Mouse (Mus musculus): ENCODE results near the gene 1810055G02Rik. TPM values are rescaled to one million over a fixed set of nuclear protein-coding genes. Genes with fewer than 3 reads are reported as not detected.

Gene 1810055G02Rik
- polyA plus RNA-seq, 1 experiment from 2014 or later = 238 TPM

DNA sequence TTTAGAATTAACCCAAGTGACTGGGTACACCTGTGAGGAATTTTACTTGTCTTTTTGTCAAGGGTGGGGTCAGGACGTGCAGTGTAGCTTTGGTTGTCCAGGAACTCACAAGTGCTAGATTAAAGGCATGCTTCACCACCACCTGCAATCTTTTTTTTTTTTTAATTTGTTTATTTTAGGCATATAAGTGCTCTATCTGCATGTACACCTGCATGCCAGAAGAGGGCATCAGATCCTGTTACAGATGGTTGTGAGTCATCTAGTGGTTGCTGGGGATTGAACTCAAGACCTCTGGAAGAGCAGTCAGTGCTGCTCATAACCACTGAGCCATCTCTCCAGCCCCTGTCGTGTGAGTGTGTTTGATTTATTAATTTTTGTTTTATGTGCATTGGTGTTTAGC, 20.8 kb downstream of the 1810055G02Rik start:
- TF ChIP-seq CTCF (IDR thresholded peaks at IDR 0.05; ENCODE audit: low read depth) = no peak; the same call in 1 of the 2 replicates
- no peak overlapping the region for H3K4me2 ChIP-seq (replicated peaks; ENCODE audit: low read depth)
- no peaks in the 10 kb centered on the region for H3K4me1 ChIP-seq (replicated peaks; ENCODE audit: control insufficient read depth, insufficient read depth, low read length)
- no peak overlapping the region for H3K9ac ChIP-seq (ENCODE audit: low read depth, low read length)
- no peak for ATAC-seq
- 68% methylated on average over 2 of the region's 2 CpGs for WGBS
- no peaks in the 10 kb centered on the region for H3K27me3 ChIP-seq (replicated peaks; ENCODE audit: control insufficient read depth, insufficient read depth, low read length)
- no peaks in the 10 kb centered on the region for H3K9me3 ChIP-seq (ENCODE audit: control insufficient read depth)
- H3K36me3 ChIP-seq (ENCODE audit: control insufficient read depth, insufficient read depth) = no peaks in the 10 kb centered on the region
- no peak overlapping the region for H3K27ac ChIP-seq (ENCODE audit: low read depth, low read length)
- no peak overlapping the region for H3K4me3 ChIP-seq (ENCODE audit: low read depth, low read length)

DNA sequence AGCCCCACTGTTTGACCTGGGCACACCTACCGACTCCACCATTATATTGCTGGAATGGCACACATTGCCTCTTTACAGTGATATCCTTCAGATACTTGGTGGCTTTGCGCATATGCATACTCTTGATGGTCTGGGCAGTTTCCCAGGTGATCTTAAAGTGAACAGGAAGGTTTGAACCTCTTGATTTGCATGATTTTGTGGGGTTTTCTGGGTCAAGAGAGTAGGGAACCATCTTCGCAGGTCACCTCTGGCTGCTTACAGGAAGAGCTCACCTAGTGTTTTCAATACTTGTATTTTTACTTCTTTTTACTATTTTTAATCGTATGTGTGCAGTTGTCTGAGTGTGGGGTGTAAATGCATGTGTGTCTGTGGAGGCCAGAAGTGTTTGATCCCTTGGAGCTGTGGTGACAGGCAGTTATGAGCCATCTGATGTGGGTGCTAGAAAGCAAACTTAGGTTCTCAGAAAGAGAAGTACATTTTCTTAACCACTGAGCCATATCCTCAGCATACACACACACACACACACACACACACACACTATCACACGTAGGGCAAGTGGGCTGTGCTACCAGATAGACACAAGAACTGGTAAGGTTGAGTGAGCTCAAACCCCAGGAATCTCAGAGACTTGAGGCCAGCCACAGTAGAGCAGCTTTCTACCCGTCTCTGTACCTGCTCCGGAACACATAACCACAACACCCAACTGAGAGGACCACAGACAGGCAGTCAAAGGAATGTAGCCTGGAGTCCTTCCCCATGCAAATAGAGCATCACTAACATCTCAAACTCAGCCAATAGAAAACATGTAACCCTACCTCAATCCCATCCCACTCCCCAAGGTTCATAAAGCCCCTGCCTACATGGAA, 22.9 kb downstream of the 1810055G02Rik start:
- H3K4me1 ChIP-seq (replicated peaks; ENCODE audit: control insufficient read depth, insufficient read depth, low read length) = no peaks in the 10 kb centered on the region
- ATAC-seq = no peak
- H3K4me3 ChIP-seq (ENCODE audit: low read depth, low read length) = no peak overlapping the region
- no peaks in the 10 kb centered on the region for H3K27me3 ChIP-seq (replicated peaks; ENCODE audit: control insufficient read depth, insufficient read depth, low read length)
- H3K27ac ChIP-seq (ENCODE audit: low read depth, low read length) = no peak overlapping the region
- no peak for TF ChIP-seq CTCF (IDR thresholded peaks at IDR 0.05; ENCODE audit: low read depth)
- H3K36me3 ChIP-seq (ENCODE audit: control insufficient read depth, insufficient read depth) = no peaks in the 10 kb centered on the region
- no peak overlapping the region for H3K4me2 ChIP-seq (replicated peaks; ENCODE audit: low read depth)
- no peak overlapping the region for H3K9ac ChIP-seq (ENCODE audit: low read depth, low read length)
- 82% methylated on average over 7 of the region's 7 CpGs for WGBS
- no peaks in the 10 kb centered on the region for H3K9me3 ChIP-seq (ENCODE audit: control insufficient read depth)

DNA sequence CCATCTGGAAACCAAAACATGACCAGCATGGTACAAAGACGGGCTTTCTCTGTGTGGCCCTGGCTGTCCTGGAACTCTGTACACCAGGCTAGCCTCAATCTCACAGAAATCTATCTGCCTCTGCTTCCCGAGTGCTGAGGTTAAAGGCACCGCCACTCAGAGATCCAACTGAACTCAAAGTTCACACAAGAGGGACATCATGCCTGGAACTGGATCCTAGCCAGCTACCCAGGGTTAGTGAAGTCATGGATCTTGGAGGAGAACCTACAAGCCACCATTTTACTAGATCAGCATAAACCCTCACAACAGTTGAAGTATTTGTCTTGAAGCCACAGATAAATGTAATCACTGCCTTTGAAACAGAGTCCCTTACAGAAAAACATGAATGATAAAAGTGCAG, 27.9 kb downstream of the 1810055G02Rik start:
- Histone ChIP-seq H3K4me3 (ENCODE audit: low read depth, low read length) (no peak overlapping the region), H3K4me2 (replicated peaks; ENCODE audit: low read depth) (no peak overlapping the region), H3K27ac (ENCODE audit: low read depth, low read length) (no peak overlapping the region), H3K9me3 (ENCODE audit: control insufficient read depth) (no peaks in the 10 kb centered on the region), H3K27me3 (replicated peaks; ENCODE audit: control insufficient read depth, insufficient read depth, low read length) (no peaks in the 10 kb centered on the region), H3K4me1 (replicated peaks; ENCODE audit: control insufficient read depth, insufficient read depth, low read length) (no peaks in the 10 kb centered on the region), H3K36me3 (ENCODE audit: control insufficient read depth, insufficient read depth) (no peaks in the 10 kb centered on the region), H3K9ac (ENCODE audit: low read depth, low read length) (no peak overlapping the region)
- TF ChIP-seq CTCF (IDR thresholded peaks at IDR 0.05; ENCODE audit: low read depth) = no peak
- 85% methylated on average over 3 of the region's 3 CpGs for WGBS
- no peak for ATAC-seq

DNA sequence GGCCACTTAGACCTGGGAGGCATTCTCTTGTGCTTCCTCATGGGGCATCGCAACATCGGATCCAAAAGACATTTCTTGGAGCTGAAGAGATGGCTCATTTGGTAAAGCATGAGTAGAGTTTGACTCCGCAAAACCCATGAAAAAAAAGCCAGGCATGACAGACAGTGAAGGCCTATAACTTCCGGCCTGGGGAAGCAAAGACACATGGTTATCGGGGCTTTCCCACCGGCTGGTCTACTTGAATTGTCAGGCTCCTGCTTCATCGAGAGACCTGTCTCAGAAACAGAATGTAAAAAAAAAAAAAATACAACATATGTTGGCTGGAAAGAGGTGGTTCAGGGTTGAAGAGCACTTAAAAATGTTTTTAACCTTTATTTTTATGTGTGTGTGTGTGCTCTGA, 31.6 kb downstream of the 1810055G02Rik start:
- Histone ChIP-seq H3K27me3 (replicated peaks; ENCODE audit: control insufficient read depth, insufficient read depth, low read length) (no peaks in the 10 kb centered on the region), H3K9ac (ENCODE audit: low read depth, low read length) (no peak overlapping the region), H3K9me3 (ENCODE audit: control insufficient read depth) (no peaks in the 10 kb centered on the region), H3K4me3 (ENCODE audit: low read depth, low read length) (no peak overlapping the region), H3K4me2 (replicated peaks; ENCODE audit: low read depth) (no peak overlapping the region), H3K4me1 (replicated peaks; ENCODE audit: control insufficient read depth, insufficient read depth, low read length) (no peaks in the 10 kb centered on the region), H3K36me3 (ENCODE audit: control insufficient read depth, insufficient read depth) (no peaks in the 10 kb centered on the region), H3K27ac (ENCODE audit: low read depth, low read length) (no peak overlapping the region)
- ATAC-seq = no peak
- 93% methylated on average over 7 of the region's 7 CpGs for WGBS
- no peak for TF ChIP-seq CTCF (IDR thresholded peaks at IDR 0.05; ENCODE audit: low read depth)

DNA sequence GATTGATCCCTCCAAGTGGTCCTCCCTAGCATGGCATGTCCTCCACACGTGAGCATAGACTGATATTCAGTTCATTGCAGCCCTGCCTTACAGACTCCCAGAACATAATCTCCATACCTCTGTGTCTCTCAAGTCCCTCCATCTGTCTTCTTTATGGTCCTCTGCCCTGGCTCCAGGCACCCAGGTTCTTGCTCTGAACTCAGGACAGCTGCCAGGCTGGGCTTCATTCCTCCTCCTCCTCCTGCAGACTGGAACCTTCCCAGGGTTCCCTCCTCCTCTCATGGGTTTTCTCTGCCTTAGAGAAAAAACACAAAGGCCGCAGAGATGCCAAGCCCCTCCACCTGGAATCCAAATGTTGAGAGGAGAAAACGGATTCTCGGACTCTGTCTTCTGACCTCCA, 34.6 kb downstream of the 1810055G02Rik start:
- no peak for ATAC-seq
- 54% methylated on average over 4 of the region's 4 CpGs for WGBS
- Histone ChIP-seq H3K9ac (ENCODE audit: low read depth, low read length) (no peak overlapping the region), H3K27me3 (replicated peaks; ENCODE audit: control insufficient read depth, insufficient read depth, low read length) (no peaks in the 10 kb centered on the region), H3K9me3 (ENCODE audit: control insufficient read depth) (no peaks in the 10 kb centered on the region), H3K4me1 (replicated peaks; ENCODE audit: control insufficient read depth, insufficient read depth, low read length) (no peaks in the 10 kb centered on the region), H3K27ac (ENCODE audit: low read depth, low read length) (no peak overlapping the region), H3K36me3 (ENCODE audit: control insufficient read depth, insufficient read depth) (no peaks in the 10 kb centered on the region), H3K4me2 (replicated peaks; ENCODE audit: low read depth) (no peak overlapping the region), H3K4me3 (ENCODE audit: low read depth, low read length) (no peak overlapping the region)
- no peak for TF ChIP-seq CTCF (IDR thresholded peaks at IDR 0.05; ENCODE audit: low read depth)

DNA sequence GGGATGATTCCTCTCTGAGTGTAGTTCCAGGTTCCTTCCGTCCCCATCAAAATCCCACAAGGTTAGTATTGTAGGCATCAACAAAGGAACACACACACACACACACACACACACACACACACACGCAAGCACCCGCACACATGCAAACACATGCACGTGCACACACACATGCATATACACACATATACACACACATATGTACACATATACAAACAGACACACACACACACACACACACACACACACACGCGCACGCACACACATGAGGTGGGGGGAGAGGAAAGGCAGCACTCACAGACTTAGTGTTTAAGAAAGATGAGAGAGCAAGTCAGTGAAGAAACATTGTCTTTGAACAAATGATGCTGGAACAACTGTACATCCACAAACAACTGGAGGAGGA, 35.3 kb downstream of the 1810055G02Rik start:
- 73% methylated on average over 7 of the region's 7 CpGs for WGBS
- Histone ChIP-seq H3K36me3 (ENCODE audit: control insufficient read depth, insufficient read depth) (no peaks in the 10 kb centered on the region), H3K4me2 (replicated peaks; ENCODE audit: low read depth) (no peak overlapping the region), H3K27ac (ENCODE audit: low read depth, low read length) (no peak overlapping the region), H3K4me3 (ENCODE audit: low read depth, low read length) (no peak overlapping the region), H3K9ac (ENCODE audit: low read depth, low read length) (no peak overlapping the region), H3K27me3 (replicated peaks; ENCODE audit: control insufficient read depth, insufficient read depth, low read length) (no peaks in the 10 kb centered on the region), H3K9me3 (ENCODE audit: control insufficient read depth) (no peaks in the 10 kb centered on the region), H3K4me1 (replicated peaks; ENCODE audit: control insufficient read depth, insufficient read depth, low read length) (no peaks in the 10 kb centered on the region)
- TF ChIP-seq CTCF (IDR thresholded peaks at IDR 0.05; ENCODE audit: low read depth) = no peak
- ATAC-seq = no peak
